Mouse (Mus musculus) c-Kit-positive CD71-positive TER-119-negative erythroid progenitor cells, embryonic 14.5 days (primary cell): ENCODE data around the gene Daam1.

ENCODE experiments used
- DNase-seq: peaks from one replicate; pipeline ENCODE4 v3.0.0-alpha.2; 2013; ENCODE audit warnings: low read depth

Gene Daam1

DNA sequence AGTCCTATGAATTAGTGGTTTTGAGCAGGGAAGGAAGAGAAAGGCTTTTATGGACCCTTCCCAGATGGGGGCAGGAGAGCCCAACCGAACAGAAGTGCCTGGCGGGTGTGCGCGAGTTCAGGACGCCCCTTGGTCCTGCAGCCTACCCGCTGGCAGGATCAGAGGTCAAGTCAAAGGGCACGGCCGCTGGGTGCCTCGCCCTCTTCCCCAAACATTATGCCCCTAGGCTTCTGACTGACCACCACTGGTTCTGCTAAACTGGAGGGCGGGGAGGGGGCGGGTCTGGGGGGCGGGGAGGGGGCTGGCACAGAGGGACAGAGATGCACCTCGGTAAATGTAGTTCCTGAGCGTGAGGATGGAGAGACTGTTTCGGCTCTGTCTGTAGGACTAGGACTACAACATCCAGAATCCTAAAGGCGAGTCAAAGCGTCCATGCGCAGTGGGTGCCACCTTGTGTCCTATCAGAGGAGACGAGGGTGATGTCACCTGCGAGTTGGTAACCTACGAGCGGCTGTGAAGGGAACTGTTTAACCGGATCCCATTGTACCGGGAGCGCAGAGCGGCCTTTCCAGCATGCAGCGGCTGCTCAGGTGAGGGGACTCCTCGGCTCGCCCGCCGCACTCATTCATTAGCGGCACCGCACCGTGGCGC is at the start of gene Daam1:
Gene Daam1, plus strand, starts transcription at position 472 of the 651 bp plus-strand sequence.
- DNase-seq: peak; percentile 94

DNA sequence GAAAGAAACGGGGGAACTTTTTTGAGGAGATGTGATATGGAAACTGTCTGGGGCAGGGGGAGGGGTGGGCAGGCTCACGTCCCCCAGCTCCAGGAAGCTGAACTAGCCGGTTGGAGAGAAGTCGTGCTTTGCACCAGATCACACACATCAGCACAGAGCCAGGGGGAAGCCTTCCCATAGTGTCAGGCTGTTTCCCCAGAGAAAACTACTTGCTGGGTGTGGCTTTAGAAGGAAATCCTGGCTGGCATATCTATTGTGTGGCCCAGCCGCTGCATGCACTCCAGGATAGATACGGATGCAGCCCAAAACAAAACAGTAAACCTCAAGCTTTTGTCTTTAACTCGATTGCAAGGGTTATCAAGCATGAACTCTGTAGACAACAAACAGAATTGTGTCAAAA is 49.7 kb upstream of the Daam1 start:
- no peak for DNase-seq

DNA sequence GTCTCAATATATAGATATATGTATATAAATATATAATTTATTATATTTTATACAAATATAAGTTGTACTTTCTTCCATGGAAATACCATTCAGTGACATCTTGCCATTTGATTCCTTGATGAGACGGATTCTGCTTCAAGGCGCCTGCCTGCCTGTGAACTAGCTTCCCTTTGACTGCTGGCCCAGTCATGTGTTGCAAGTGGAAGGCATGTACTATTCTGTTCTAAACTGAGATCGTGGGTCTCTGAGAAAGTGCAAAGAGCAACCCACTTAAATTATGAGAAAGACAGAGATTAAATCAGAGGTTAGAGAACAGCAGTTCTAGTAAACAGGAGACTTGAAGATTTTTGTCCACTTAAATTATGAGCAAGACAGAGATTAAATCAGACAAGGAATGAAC is 46.9 kb upstream of the Daam1 start:
- no peak for DNase-seq

DNA sequence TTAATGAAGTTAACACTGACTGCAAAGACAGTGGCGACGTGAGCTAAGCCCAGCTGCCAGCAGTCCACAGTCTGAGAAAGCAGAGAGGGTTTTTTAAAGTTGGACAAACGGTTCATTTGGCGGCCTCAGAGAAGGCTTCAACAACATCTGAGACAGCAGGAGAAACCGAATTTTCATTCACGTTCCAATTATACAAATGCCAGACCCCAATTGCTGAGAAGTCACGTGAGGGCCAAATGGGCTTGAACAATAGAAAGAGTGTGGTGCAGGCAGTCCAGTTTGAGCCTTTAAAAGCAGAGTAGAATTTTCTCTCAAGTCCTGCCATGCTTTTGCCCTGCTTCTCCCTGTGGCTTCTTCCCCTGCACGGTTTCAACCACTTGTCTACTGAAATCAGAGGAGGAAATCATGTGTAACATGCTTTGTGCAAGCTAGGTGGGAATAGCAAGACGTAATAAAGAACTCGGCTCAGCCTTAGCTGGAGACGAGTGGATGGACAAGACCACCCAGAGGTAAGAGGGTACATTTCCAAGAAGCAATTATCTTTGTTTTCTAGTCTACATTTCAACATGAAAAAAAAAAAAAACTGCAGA is 46.1 kb upstream of the Daam1 start:
- DNase-seq: no peak

DNA sequence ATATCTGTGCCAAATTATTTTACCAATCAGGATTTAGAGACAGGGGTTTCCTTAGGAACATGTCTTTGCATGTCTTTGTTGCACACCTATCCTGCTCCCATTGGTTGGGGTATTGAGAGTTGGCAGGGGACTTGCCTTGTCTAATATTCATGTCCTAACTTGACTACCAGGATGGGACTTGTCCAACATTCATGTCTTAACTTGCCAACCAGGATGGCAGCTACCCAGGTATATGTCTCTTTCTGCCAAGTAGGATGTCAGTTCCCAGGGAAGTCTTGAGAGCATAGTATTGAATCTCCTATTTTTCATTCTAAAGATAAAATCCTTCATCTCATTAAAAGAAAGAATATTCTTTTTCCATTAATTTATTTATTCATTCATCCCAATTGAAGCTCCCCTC is 44.4 kb upstream of the Daam1 start:
- no peak for DNase-seq

DNA sequence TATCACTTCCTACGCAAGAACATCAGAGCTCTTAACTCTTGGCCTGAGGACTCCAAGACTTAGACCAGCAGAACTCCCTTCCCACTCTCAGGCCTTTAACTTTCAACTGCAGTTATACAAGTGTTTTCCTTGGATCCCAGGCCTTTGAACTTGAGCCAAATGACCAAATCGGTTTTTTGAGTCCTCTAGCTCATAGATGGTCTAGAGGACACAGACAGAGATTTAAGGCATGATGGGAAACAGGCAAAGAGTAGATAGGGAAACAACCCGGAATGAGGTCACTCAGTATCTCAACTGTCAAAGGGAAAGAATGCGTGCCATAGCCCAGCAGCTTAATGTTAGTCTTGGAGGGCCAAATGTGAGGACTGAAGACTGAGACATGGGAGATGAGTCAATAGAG is 42.1 kb upstream of the Daam1 start:
- no peak for DNase-seq

DNA sequence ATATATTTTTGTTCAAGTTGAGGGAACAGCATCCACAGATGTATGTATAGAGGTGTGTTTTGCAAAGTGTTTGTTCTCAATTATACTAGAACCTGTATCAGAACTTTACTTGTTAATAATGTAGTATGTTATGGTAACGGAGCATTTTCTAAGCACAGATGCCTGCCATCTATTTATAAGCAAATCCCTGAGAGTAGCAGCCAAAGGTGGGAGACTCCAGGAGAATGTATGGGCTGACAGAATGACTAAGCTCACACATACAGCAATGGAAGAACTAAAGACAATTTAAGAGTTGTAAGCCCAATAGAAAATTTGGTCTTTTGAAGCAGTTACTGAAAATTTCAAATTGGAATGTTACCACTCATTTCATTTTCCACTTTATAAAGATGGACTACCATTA is 40.3 kb upstream of the Daam1 start:
- no peak for DNase-seq

DNA sequence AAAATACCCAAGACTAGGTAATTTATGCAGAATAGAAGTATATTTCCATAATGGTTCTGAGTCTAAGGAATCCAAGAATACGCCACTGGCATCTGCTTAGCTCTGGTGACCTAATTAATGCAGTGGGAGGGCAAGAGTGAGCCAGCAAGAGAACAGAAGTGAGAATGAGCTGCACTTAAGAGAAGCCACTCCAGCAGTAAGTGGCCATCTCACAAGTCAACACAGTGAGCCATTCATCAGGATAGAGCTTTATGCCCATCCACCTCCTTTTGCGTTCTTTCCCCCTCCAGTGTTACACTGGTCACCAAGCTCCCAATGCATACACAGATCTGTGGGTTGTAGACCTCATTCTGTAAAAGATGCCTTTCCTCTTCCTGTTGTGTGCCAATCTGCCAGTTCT is 37.8 kb upstream of the Daam1 start:
- no peak for DNase-seq

DNA sequence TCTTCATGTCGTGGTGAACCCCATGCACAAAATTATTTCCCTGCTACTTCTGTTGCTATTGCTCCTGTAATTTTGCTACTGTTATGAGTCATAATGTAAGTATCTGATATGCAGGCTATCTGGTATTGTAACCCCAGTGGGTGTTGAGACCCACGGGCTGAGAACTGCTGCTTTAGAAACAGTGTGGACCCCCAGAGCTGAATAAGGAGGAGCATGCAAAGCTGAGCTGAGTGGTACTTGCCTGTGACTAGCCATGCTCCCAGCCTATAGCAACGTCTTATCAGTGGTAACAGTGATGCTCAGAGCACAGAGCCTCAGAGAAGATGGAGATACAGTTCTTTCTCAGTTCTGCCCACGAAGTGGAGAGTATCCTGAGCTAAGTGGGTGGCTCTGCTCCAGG is 35.3 kb upstream of the Daam1 start:
- no peak for DNase-seq

DNA sequence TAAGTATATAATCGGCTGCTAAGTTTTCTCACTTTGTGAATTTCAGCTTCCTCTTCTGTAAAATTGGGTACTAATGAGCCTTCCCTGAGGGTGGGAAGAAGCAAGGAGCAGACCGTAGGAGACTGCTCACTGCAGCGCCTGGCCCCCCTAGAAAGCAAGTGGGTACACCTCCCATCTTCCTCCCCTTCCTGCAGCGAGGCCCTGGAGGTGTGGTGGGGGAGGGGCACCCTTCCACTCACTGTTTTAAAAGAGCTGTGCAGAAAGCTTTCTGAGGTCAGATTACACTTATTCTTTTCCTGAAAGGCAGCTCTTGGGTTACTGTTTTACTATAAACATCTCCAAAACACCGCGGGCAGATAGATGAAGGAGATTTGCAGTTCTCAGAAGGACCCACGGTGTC is 34.4 kb upstream of the Daam1 start:
- DNase-seq: no peak

DNA sequence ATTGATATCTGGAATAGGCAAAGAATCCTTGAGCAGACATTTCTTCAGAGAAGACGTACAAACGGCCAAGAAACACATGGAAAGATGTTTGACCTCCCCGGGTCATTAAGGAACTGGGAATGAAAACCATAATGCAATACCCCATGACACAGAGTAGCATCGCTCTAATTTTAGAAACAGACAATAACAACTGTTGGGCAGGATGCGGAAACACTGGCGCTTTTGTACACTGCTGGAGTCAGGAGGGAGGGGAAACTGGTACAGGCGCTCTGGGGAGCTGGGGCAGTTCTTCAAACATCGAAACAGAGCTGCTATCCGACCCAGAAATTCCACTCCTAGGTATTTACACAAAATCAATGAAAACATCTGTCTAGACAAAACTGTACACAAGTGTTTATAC is 23.6 kb upstream of the Daam1 start:
- DNase-seq: no peak

DNA sequence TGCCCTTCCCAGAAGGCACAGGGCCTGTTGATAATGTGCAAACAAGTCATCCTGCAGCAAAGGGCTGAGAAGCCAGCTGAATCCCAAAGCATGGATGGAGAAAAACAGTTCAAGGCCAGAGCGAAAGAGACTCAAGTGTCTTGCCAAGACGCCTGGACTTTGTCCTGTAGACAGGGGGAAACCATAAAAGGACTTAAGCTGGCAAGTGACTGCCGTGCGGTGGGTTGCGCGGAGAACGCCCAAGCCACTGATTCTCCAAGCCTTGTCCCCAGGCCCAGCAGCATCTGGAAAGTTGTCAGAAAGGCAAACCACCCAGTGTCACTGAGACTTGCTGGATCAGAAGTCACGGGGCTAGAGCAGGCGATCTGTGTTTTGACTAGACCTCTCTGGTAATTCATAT is 22.2 kb upstream of the Daam1 start:
- DNase-seq: no peak

DNA sequence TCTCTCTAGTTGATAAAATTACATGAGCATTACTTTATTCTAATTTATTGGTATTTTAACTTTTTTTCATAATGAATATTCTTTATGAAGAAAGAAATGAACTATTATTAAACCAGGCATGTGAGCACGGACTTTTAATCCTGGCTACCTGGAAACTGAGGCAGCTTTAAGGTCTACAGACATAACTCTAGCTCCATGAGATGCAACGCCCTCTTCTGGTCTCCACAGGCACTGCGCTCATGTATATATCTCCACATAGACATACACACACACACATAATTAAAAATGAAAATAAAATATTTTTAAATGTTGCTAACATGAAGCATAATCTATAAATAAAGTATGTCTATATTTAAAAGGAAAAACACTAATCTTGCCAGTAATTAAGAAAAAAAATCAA is 21.3 kb upstream of the Daam1 start:
- DNase-seq: no peak

DNA sequence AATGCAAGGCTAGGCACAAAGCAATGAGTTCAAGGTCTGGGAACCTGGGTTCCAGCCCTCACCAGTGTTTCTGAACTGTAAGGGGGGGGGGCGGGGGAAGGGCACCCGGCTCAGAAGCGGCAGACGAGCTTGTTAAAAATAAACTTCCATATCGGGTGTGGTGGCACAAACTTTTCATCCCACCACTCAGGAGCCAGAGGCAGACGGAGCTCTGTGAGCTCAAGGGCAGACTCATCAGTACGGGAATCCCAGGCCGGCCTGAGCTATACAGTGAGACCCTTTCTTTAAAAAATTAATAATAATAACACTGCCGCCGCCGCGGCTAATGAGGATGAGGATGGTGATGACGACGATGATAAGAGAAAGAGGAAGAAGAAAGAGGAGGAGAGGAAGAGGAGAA is 18.3 kb upstream of the Daam1 start:
- DNase-seq: no peak

DNA sequence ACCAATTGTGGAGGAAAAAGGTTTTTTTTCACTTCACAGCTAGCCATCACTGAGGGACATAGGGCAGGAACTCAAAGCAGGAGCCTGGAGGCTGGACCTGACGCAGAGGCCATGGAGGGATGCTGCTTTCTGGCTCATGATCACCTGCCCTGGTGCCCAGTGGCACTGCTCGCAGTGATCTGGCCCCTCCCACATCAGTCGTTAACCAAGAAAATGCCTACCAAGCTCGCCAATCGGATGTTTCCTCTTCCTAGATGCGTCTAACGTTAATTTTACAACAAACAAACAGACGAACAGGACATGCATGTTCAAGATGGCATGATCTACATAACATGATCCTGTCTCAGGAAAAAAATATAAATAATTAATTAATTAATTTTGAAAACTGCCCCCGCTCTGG is 17.6 kb upstream of the Daam1 start:
- no peak for DNase-seq

DNA sequence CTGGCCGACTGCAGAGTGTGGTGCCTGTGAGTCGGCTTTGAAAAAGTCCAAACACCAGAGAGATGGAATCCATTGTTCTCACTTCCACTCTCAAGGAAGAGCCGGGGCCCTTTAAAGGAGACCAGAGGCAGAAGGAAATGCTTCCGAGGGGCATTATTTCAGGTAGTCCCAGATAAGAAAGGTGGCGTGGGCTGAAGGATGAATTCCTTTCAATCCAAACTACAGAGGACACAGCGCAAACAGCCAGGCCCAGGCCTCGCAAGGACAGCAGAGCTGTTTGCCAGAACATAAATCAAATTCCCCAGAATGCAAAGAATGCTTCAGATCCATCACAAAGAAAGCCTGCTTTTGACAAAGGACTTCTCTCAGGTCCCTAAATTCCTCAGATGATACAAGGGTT is 17.1 kb upstream of the Daam1 start:
- DNase-seq: no peak

DNA sequence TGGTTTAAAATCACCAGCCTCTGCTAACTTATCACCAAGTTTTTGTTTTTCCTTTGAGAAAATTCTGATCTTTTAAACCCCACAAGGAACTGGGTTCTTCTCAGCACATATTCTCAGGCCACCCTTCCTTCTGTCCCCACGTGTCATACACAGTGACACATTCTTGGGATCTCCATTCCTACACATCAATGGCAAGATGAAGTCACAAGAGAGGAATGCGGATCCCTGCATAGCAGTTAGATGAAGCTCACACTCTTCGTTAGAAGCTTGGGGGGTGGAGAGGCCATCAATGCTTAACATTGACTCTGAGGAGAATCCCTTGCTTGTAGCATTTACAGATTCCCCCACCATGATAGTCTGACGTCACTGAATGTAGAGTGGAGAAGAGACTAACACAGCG is 10.8 kb upstream of the Daam1 start:
- no peak for DNase-seq

DNA sequence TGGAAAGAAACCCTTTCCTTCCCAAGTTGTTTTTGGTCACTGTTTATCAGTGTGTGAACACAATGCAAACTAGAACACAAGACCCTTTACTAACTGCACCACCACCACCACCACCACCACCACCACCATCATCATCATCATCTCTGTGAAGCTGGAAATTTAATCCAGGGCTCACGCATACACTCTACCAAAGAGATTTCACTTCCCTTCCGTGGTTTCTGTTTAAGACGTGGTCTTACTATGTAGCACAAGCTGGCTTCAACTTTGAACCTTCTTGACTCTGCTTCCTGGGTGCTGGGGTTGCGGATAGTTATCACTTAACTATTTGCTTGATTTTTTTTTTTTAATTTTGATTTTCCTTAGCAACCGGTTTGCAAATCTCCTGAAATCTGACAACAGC is 9.6 kb upstream of the Daam1 start:
- no peak for DNase-seq

DNA sequence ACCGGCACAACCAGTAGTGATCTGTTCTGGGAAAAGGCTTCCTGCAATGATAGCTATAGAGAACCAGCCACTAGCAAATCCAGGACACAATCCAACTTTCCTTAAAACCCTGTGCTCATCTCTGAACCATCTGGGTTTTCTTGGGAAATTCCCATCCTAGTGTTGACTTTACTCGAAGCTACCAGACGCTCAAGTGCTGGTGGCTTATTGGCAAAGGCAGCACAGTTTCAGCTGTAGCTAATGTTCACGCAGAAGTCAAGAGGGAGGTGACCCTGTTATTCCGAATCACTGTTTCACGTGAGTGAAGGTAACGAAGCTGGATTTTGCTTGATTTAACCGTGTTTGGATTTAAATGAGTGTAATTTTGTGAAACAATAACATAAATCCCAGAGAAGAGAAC is 9.1 kb upstream of the Daam1 start:
- DNase-seq: no peak

DNA sequence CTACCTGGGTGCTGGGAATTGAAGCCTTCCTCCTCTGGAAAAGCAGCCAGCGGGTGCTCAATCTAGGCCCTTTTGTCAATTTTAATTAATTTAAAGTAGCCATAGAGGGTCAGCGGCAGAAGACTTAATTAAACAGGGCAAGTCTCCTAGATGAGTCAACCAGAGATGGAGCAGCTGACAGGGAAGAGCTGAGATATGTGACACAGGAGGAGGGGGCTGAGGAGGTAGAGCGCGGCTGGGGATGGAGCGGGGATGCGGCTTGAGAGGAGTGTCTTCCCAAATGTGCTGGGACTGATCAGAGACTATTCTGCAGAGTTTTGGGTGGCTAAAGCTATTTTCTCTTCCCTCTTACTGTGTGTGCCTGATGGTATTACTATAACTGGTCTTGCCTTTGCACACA is 6.0 kb upstream of the Daam1 start:
- DNase-seq: no peak

DNA sequence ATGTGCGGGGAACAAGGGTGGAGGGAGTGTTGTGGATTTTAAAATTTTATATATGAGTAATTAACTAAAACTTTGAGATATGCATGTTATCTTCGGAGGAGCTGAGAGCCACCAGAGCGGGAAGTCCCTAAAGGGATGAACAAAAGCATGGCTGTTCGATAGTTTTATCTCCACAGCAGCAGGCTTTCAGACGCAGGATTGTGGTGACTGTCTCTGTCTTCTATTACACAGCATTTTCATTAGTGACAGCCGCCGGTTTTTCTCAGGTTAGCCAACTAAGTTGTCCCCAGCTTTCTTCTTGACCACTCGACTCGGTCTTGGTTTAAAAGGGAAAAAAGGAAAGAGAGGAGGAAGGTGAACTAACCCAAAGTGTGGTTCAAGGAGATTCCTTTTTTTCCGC is 739 bp upstream of the Daam1 start:
- DNase-seq: peak; percentile 70

DNA sequence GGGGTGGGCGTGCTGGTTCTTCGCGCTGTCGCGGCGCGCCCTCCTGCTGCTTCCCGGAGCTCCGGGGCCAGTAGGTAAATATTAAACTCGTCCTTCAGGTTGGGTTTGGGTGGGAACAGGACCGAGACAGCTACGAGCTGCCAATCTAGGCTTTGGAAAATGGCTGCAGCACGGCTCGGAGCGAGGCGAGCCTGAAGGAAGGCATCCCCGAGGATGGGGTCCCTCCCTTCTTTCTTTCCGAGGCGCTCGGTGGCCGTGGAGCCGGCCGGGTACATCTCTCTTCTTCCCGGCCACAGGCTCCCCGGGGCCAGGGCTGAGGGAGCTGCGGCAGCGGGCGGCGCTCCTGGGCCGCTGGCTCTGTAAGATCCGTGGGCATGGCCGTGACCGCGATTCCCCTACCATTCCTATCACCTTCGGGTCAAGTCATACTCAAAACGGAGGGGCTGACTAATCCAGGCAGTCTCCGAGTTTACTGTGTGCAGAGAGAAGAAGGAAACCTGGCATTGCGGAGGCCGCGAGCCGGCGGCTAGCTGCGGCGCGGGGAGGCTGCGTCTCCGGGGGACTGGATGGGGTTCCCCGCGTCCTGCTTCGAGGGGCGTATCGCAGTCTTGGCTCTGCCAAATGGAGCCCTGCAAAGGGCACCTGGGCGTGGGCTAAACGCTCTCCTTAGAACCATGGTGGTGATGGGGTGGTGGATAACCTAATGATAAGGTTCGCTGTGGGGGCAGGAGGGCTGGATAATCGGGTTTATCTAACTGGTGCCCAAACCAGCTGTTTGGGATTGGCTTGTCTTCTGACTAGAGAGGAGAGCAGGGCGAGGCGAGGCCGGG is 595 bp downstream of the Daam1 start:
- DNase-seq: peak; percentile 66

DNA sequence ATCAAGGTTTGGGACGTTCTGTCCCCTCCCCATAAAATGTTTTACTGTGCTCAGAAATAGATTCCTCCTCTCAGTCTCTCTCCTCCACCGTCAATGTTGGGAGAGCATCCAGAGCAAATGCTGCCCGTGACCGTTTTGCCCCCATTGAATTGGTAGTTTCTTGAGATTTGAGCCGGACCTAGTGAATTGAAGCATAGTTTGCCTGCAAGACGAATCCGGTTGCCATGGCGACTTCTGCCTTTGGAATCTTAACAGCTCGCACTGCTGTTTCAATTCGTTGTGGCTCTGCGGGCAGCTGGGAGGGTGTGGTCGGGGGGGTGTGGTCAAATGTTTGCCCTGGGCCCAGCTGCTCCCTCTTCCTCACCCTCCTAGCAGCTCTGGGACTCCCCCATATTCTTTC is 1.3 kb downstream of the Daam1 start:
- DNase-seq: peak; percentile 84

DNA sequence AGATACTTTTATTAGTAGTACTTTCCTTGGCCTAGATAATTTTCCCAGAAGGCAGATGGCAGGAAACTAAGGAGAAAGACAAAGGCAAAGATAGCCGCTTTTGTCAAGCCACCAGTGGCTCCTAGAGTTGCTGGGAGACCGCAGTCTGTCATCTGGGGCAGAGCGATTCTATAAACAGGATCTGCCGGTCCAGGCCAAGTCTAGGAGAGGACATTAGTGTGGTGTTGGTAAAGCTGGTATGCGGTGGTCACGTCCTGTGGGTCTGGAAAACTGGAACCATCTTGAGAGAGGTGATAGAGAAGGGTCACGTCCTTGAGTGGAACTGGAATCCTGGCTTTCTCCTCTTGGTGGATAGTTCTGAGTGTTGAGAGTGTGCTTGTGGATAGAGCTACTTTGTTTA is 3.2 kb downstream of the Daam1 start:
- no peak for DNase-seq
